Mouse (Mus musculus): ENCODE results near the gene Cdc5l. TPM values are rescaled to one million over a fixed set of nuclear protein-coding genes. Genes with fewer than 3 reads are reported as not detected.

Gene Cdc5l
- total and polyA plus RNA-seq, 3 experiments: 45.2 to 69.6 (median 58.9) TPM

DNA sequence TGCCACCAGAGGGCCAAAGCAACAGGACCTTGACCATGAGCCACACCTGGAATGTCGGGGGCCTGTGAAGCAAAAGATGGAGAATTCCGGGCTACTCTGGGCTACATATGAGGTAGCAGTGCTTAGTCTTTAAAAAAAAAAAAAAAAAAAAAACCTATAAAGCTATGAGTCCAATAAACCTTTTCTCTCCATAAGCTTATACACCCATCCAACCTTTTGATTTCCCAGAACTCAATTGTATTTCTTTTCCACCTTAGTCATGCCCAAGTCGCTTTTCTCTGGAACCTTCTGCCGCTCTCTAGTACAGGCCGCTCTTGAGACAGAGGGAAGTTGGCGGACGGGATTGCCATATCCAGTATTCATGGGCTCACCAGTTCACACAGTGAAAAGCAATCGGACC, 40.6 kb upstream of the Cdc5l start:
- Histone ChIP-seq H3K4me1 (ENCODE audit: control insufficient read depth in 1 of 2, insufficient read depth in 2 of 2) (peaks cover 3 to 42% of the 10 kb centered on the region in 2 experiments; a peak in 2 of 4 replicates), H3K9me3 (replicated peaks; ENCODE audit: low read length) (no peaks in the 10 kb centered on the region), H3K4me3 (replicated peaks in 1 of 3; ENCODE audit: low read depth in 2 of 3, low read length in 2 of 3, poor library complexity in 1 of 3) (peak overlapping the region; percentile 61 to 70 (median 70)), H3K27ac (ENCODE audit: insufficient read depth, low read depth) (no peak overlapping the region), H3K27me3 (replicated peaks) (peaks cover 6% of the 10 kb centered on the region), H3K4me2 (ENCODE audit: insufficient read depth, low read depth, poor library complexity, severe bottlenecking) (peak overlapping the region; percentile 31; the same call in 1 of the 2 replicates), H3K9ac (ENCODE audit: insufficient read depth, low read depth) (peak overlapping the region; percentile 55; the same call in 1 of the 2 replicates), H3K36me3 (replicated peaks in 1 of 2; ENCODE audit: control insufficient read depth in 1 of 2, insufficient read depth in 1 of 2, low read length in 1 of 2) (no peaks in the 10 kb centered on the region), H3K79me2 (replicated peaks; ENCODE audit: control insufficient read depth, extremely low read depth, insufficient read depth, poor library complexity, severe bottlenecking) (no peaks in the 10 kb centered on the region)
- no peak for TF ChIP-seq SIN3A (IDR thresholded peaks at IDR 0.05; ENCODE audit: low read length)
- no peak for TF ChIP-seq JUND (conservative IDR thresholded peaks at IDR 0.05; ENCODE audit: low read depth, low read length)
- TF ChIP-seq ZNF384 (IDR thresholded peaks at IDR 0.05; ENCODE audit: low read depth, low read length): peak; percentile 69
- TF ChIP-seq E2F4 (IDR thresholded peaks at IDR 0.05; ENCODE audit: insufficient replicate concordance, low read depth, low read length): no peak
- no peak for TF ChIP-seq MAFK (IDR thresholded peaks at IDR 0.05; ENCODE audit: insufficient replicate concordance, low read length)
- no peak for TF ChIP-seq CHD1 (IDR thresholded peaks at IDR 0.05; ENCODE audit: low read depth, low read length)
- TF ChIP-seq USF2 (conservative IDR thresholded peaks at IDR 0.05; ENCODE audit: low read depth, low read length): no peak
- no peak for TF ChIP-seq UBTF (IDR thresholded peaks at IDR 0.05; ENCODE audit: low read depth, low read length)
- no peak for TF ChIP-seq NELFE (IDR thresholded peaks at IDR 0.05; ENCODE audit: low read depth, low read length)
- in situ Hi-C loops (cut with MboI; ENCODE audit: low pct_ligation_motif_present, low pct_unique_long_range_greater_than_20kb, low sequenced_read_pairs) (no loop called here), dilution Hi-C loops (cut with MboI; ENCODE audit: extremely low pct_ligation_motif_present, extremely low pct_unique_long_range_greater_than_20kb, low sequenced_read_pairs) (no loop called here)
- DNase-seq (ENCODE audit: extremely low read depth): no peak

DNA sequence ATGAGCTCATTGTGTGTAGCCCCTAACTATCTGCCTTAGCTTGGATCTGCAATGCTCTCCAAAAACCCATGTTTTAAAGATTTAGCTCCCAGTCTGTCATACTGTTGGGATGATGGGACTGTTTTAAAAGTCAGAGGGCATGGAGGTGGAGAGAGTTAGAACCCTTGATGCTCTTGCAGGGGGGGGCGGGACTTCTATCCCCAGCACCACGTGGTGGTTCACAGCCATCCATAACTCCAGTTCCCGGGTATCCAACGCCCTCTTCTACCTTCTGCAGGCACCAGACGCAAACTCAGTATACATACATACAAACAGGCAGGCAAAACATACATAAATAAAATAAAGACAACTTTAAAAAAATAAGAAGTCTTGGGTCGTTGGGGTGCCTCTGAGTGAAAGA, 40.1 kb upstream of the Cdc5l start:
- DNase-seq (ENCODE audit: extremely low read depth): no peak
- no peak overlapping the region for H3K27ac ChIP-seq (ENCODE audit: insufficient read depth, low read depth)
- H3K9me3 ChIP-seq (replicated peaks; ENCODE audit: low read length): no peaks in the 10 kb centered on the region
- H3K27me3 ChIP-seq (replicated peaks): peaks cover 6% of the 10 kb centered on the region
- H3K4me2 ChIP-seq (ENCODE audit: insufficient read depth, low read depth, poor library complexity, severe bottlenecking): no peak overlapping the region
- H3K4me3 ChIP-seq (replicated peaks in 1 of 3; ENCODE audit: low read depth in 2 of 3, low read length in 2 of 3, poor library complexity in 1 of 3): no peak overlapping the region
- dilution Hi-C loops (cut with MboI; ENCODE audit: extremely low pct_ligation_motif_present, extremely low pct_unique_long_range_greater_than_20kb, low sequenced_read_pairs) (no loop called here), in situ Hi-C loops (cut with MboI; ENCODE audit: low pct_ligation_motif_present, low pct_unique_long_range_greater_than_20kb, low sequenced_read_pairs) (no loop called here)
- TF ChIP-seq CHD2 (IDR thresholded peaks at IDR 0.05; ENCODE audit: low read length): no peak
- no peak for TF ChIP-seq CTCF (conservative IDR thresholded peaks at IDR 0.05 in 1 of 2, IDR thresholded peaks at IDR 0.05 in 1 of 2; ENCODE audit: low read depth in 2 of 2, low read length in 2 of 2)
- no peaks in the 10 kb centered on the region for H3K79me2 ChIP-seq (replicated peaks; ENCODE audit: control insufficient read depth, extremely low read depth, insufficient read depth, poor library complexity, severe bottlenecking)
- no peaks in the 10 kb centered on the region for H3K36me3 ChIP-seq (replicated peaks in 1 of 2; ENCODE audit: control insufficient read depth in 1 of 2, insufficient read depth in 1 of 2, low read length in 1 of 2)
- H3K4me1 ChIP-seq (ENCODE audit: control insufficient read depth in 1 of 2, insufficient read depth in 2 of 2): peaks cover 3 to 40% of the 10 kb centered on the region in 2 experiments; a peak in 2 of 4 replicates
- H3K9ac ChIP-seq (ENCODE audit: insufficient read depth, low read depth): no peak overlapping the region

DNA sequence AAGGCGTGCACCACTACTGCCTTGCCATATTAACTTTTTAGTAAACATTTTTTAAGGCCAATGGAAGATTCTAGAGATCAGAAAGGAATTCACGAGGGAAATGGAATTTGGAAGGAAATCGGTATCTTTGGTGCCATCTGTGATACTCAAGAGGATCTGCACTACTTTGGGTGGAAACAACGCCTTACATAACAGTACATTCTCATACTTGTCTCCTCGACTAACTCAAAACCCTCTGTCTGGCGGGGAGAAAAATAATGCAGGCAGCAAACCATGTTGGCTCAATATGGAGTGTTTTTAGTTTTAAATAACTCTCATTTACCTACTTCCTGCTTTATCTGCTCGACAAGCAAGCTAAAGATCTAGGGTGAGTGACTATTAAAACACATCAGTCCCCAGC, 37.2 kb upstream of the Cdc5l start:
- Histone ChIP-seq H3K4me2 (ENCODE audit: insufficient read depth, low read depth, poor library complexity, severe bottlenecking) (no peak overlapping the region), H3K27me3 (replicated peaks) (peaks cover 2% of the 10 kb centered on the region), H3K4me3 (replicated peaks in 1 of 3; ENCODE audit: low read depth in 2 of 3, low read length in 2 of 3, poor library complexity in 1 of 3) (no peak overlapping the region), H3K4me1 (ENCODE audit: control insufficient read depth in 1 of 2, insufficient read depth in 2 of 2) (peaks cover 3 to 24% of the 10 kb centered on the region in 2 experiments; a peak in 2 of 4 replicates), H3K36me3 (replicated peaks in 1 of 2; ENCODE audit: control insufficient read depth in 1 of 2, insufficient read depth in 1 of 2, low read length in 1 of 2) (no peaks in the 10 kb centered on the region), H3K9me3 (replicated peaks; ENCODE audit: low read length) (peaks cover 5% of the 10 kb centered on the region), H3K27ac (ENCODE audit: insufficient read depth, low read depth) (no peak overlapping the region), H3K9ac (ENCODE audit: insufficient read depth, low read depth) (no peak overlapping the region), H3K79me2 (replicated peaks; ENCODE audit: control insufficient read depth, extremely low read depth, insufficient read depth, poor library complexity, severe bottlenecking) (no peaks in the 10 kb centered on the region)
- no peak for TF ChIP-seq SMC3 (IDR thresholded peaks at IDR 0.05; ENCODE audit: low read depth, low read length)
- no peak for TF ChIP-seq PAX5 (IDR thresholded peaks at IDR 0.05; ENCODE audit: low read length)
- no peak for TF ChIP-seq POLR2A (IDR thresholded peaks at IDR 0.05; ENCODE audit: low read depth, low read length)
- no peak for DNase-seq (ENCODE audit: extremely low read depth)
- in situ Hi-C loops (cut with MboI; ENCODE audit: low pct_ligation_motif_present, low pct_unique_long_range_greater_than_20kb, low sequenced_read_pairs) (no loop called here), dilution Hi-C loops (cut with MboI; ENCODE audit: extremely low pct_ligation_motif_present, extremely low pct_unique_long_range_greater_than_20kb, low sequenced_read_pairs) (no loop called here)

All from CH12.LX (cell line).